Mouse (Mus musculus): ENCODE data around the gene Fxyd1. TPM values are rescaled to one million over a fixed set of nuclear protein-coding genes. Genes with fewer than 3 reads are reported as not detected.

The Fxyd1 gene
- total RNA-seq, 1 experiment, result not detected

- in situ Hi-C loops (cut with MboI; ENCODE audit: low sequenced_read_pairs in 2 of 2, unreplicated experiment in 2 of 2), result no loop called here
- Histone ChIP-seq H3K9ac (ENCODE audit: insufficient read depth, low read depth, low read length, poor library complexity, severe bottlenecking) (no peak overlapping the region), H3K27ac (ENCODE audit: insufficient read depth, low read depth, low read length, poor library complexity, severe bottlenecking) (no peak overlapping the region), H3K36me3 (ENCODE audit: control insufficient read depth, insufficient read depth, low read length, poor library complexity, severe bottlenecking) (no peaks in the 10 kb centered on the region), H3K4me3 (ENCODE audit: insufficient read depth in 1 of 2, low read depth in 1 of 2, low read length in 2 of 2, poor library complexity in 1 of 2, severe bottlenecking in 1 of 2) (no peak overlapping the region), H3K4me1 (ENCODE audit: control insufficient read depth in 2 of 2, insufficient read depth in 2 of 2, low read length in 2 of 2, poor library complexity in 1 of 2) (peaks cover 0 to 5% of the 10 kb centered on the region in 2 experiments; a peak in 1 of 4 replicates), H3K9me3 (ENCODE audit: control insufficient read depth, insufficient read depth, low read depth, low read length) (no peaks in the 10 kb centered on the region)
- DNase-seq (ENCODE audit: low read depth, low spot score), result no peak
- 0 out of 2 replicates have a peak, but pooled peaks have one; percentile 22 for TF ChIP-seq CHD2 (IDR thresholded peaks at IDR 0.05; ENCODE audit: low read depth, low read length)
- no peak for TF ChIP-seq HCFC1 (IDR thresholded peaks at IDR 0.05; ENCODE audit: borderline replicate concordance, insufficient read depth, low read length)
Measured at GRCm38 (mm10) chr7:31069491-31069890, 12.5 kb upstream of the Fxyd1 start.

GRCm38 (mm10) chr7:31067836-31068235 is 10.8 kb upstream of the Fxyd1 start:
- Histone ChIP-seq H3K36me3 (ENCODE audit: control insufficient read depth, insufficient read depth, low read length, poor library complexity, severe bottlenecking) (no peaks in the 10 kb centered on the region), H3K27ac (ENCODE audit: insufficient read depth, low read depth, low read length, poor library complexity, severe bottlenecking) (no peak overlapping the region), H3K9ac (ENCODE audit: insufficient read depth, low read depth, low read length, poor library complexity, severe bottlenecking) (0 out of 2 replicates have a peak overlapping the region, but pooled peaks have one; percentile 5), H3K4me1 (ENCODE audit: control insufficient read depth in 2 of 2, insufficient read depth in 2 of 2, low read length in 2 of 2, poor library complexity in 1 of 2) (peaks cover 0 to 5% of the 10 kb centered on the region in 2 experiments; a peak in 1 of 4 replicates), H3K4me3 (ENCODE audit: insufficient read depth in 1 of 2, low read depth in 1 of 2, low read length in 2 of 2, poor library complexity in 1 of 2, severe bottlenecking in 1 of 2) (peak overlapping the region; percentile 53 to 58; a peak in 3 of 4 replicates), H3K9me3 (ENCODE audit: control insufficient read depth, insufficient read depth, low read depth, low read length) (no peaks in the 10 kb centered on the region)
- in situ Hi-C loops (cut with MboI; ENCODE audit: low sequenced_read_pairs in 2 of 2, unreplicated experiment in 2 of 2), result no loop called here
- TF ChIP-seq ZNF384 (IDR thresholded peaks at IDR 0.05; ENCODE audit: low read depth, low read length), result no peak
- no peak for TF ChIP-seq CHD2 (IDR thresholded peaks at IDR 0.05; ENCODE audit: low read depth, low read length)
- TF ChIP-seq ZC3H11A (IDR thresholded peaks at IDR 0.05; ENCODE audit: borderline replicate concordance, low read depth, low read length), result no peak
- no peak for TF ChIP-seq HCFC1 (IDR thresholded peaks at IDR 0.05; ENCODE audit: borderline replicate concordance, insufficient read depth, low read length)
- no peak for TF ChIP-seq MAFK (IDR thresholded peaks at IDR 0.05; ENCODE audit: insufficient read depth, low read depth, low read length)
- no peak for DNase-seq (ENCODE audit: low read depth, low spot score)

GRCm38 (mm10) chr7:31063074-31063560 is 6.1 kb upstream of the Fxyd1 start:
- H3K4me1 ChIP-seq (ENCODE audit: control insufficient read depth in 2 of 2, insufficient read depth in 2 of 2, low read length in 2 of 2, poor library complexity in 1 of 2), result peaks cover 0 to 8% of the 10 kb centered on the region in 2 experiments; a peak in 2 of 4 replicates
- no peak for TF ChIP-seq CHD2 (IDR thresholded peaks at IDR 0.05; ENCODE audit: low read depth, low read length)
- no peak for TF ChIP-seq MAFK (IDR thresholded peaks at IDR 0.05; ENCODE audit: insufficient read depth, low read depth, low read length)
- no peak for TF ChIP-seq ZNF384 (IDR thresholded peaks at IDR 0.05; ENCODE audit: low read depth, low read length)
- no peak for TF ChIP-seq HCFC1 (IDR thresholded peaks at IDR 0.05; ENCODE audit: borderline replicate concordance, insufficient read depth, low read length)
- TF ChIP-seq ZC3H11A (IDR thresholded peaks at IDR 0.05; ENCODE audit: borderline replicate concordance, low read depth, low read length), result no peak
- H3K4me3 ChIP-seq (ENCODE audit: insufficient read depth in 1 of 2, low read depth in 1 of 2, low read length in 2 of 2, poor library complexity in 1 of 2, severe bottlenecking in 1 of 2), result no peak overlapping the region
- DNase-seq (ENCODE audit: low read depth, low spot score), result no peak
- H3K9me3 ChIP-seq (ENCODE audit: control insufficient read depth, insufficient read depth, low read depth, low read length), result no peaks in the 10 kb centered on the region
- no peaks in the 10 kb centered on the region for H3K36me3 ChIP-seq (ENCODE audit: control insufficient read depth, insufficient read depth, low read length, poor library complexity, severe bottlenecking)
- no peak overlapping the region for H3K27ac ChIP-seq (ENCODE audit: insufficient read depth, low read depth, low read length, poor library complexity, severe bottlenecking)
- in situ Hi-C loops (cut with MboI; ENCODE audit: low sequenced_read_pairs in 2 of 2, unreplicated experiment in 2 of 2), result no loop called here
- H3K9ac ChIP-seq (ENCODE audit: insufficient read depth, low read depth, low read length, poor library complexity, severe bottlenecking), result no peak overlapping the region

GRCm38 (mm10) chr7:31060621-31061010 is 3.6 kb upstream of the Fxyd1 start:
- no peak for DNase-seq (ENCODE audit: low read depth, low spot score)
- Histone ChIP-seq H3K27ac (ENCODE audit: insufficient read depth, low read depth, low read length, poor library complexity, severe bottlenecking) (no peak overlapping the region), H3K36me3 (ENCODE audit: control insufficient read depth, insufficient read depth, low read length, poor library complexity, severe bottlenecking) (no peaks in the 10 kb centered on the region), H3K9me3 (ENCODE audit: control insufficient read depth, insufficient read depth, low read depth, low read length) (no peaks in the 10 kb centered on the region), H3K4me1 (ENCODE audit: control insufficient read depth in 2 of 2, insufficient read depth in 2 of 2, low read length in 2 of 2, poor library complexity in 1 of 2) (peaks cover 0 to 4% of the 10 kb centered on the region in 2 experiments; a peak in 2 of 4 replicates), H3K9ac (ENCODE audit: insufficient read depth, low read depth, low read length, poor library complexity, severe bottlenecking) (no peak overlapping the region), H3K4me3 (ENCODE audit: insufficient read depth in 1 of 2, low read depth in 1 of 2, low read length in 2 of 2, poor library complexity in 1 of 2, severe bottlenecking in 1 of 2) (no peak overlapping the region)
- TF ChIP-seq CHD2 (IDR thresholded peaks at IDR 0.05; ENCODE audit: low read depth, low read length) (no peak), ZC3H11A (IDR thresholded peaks at IDR 0.05; ENCODE audit: borderline replicate concordance, low read depth, low read length) (no peak), HCFC1 (IDR thresholded peaks at IDR 0.05; ENCODE audit: borderline replicate concordance, insufficient read depth, low read length) (no peak), MAFK (IDR thresholded peaks at IDR 0.05; ENCODE audit: insufficient read depth, low read depth, low read length) (no peak), ZNF384 (IDR thresholded peaks at IDR 0.05; ENCODE audit: low read depth, low read length) (no peak)
- in situ Hi-C loops (cut with MboI; ENCODE audit: low sequenced_read_pairs in 2 of 2, unreplicated experiment in 2 of 2), result no loop called here
